Mouse (Mus musculus) lung, embryonic 15.5 days (tissue): ENCODE data around the gene Pitpnc1. TPM values are rescaled to one million over a fixed set of nuclear protein-coding genes. Genes with fewer than 3 reads are reported as not detected.
A peak's percentile ranks its signal among the peaks of the same experiment; 100 is the strongest.

Source experiments
- ATAC-seq: fragments of 200-750 bp; cut with Nextera tagmentation; 2 replicates; pipeline ENCODE4 v1.8.0; 2017; ENCODE audit warnings: moderate number of reproducible peaks, borderline replicate concordance; ENCODE audit not compliant: low FRiP score, low TSS enrichment; ENCODE audit errors: extremely low read depth
- H3K27ac ChIP-seq: fragments of 300-500 bp; sonication (generic); 2 replicates; pipeline ENCODE4 v1.5.1; 2015; ENCODE audit warnings: moderate library complexity, mild to moderate bottlenecking, inconsistent platforms
- H3K27me3 ChIP-seq: fragments of 300-500 bp; sonication (generic); 2 replicates; pipeline ENCODE4 v1.6.1; 2015; ENCODE audit warnings: inconsistent platforms
- H3K36me3 ChIP-seq: fragments of 300-500 bp; sonication (generic); 2 replicates; pipeline ENCODE4 v1.6.1; 2015; ENCODE audit warnings: inconsistent platforms
- H3K4me1 ChIP-seq: fragments of 300-500 bp; sonication (generic); 2 replicates; pipeline ENCODE4 v1.6.1; 2015; ENCODE audit warnings: inconsistent platforms
- H3K4me2 ChIP-seq: fragments of 300-500 bp; sonication (generic); 2 replicates; pipeline ENCODE4 v1.6.1; 2015; ENCODE audit warnings: inconsistent platforms, mild to moderate bottlenecking, moderate library complexity
- H3K4me3 ChIP-seq: fragments of 300-500 bp; sonication (generic); 2 replicates; pipeline ENCODE4 v1.5.1; 2015; ENCODE audit warnings: mild to moderate bottlenecking, inconsistent platforms
- H3K9ac ChIP-seq: fragments of 300-500 bp; sonication (generic); 2 replicates; pipeline ENCODE4 v1.6.1; 2015; ENCODE audit warnings: inconsistent platforms
- H3K9me3 ChIP-seq: fragments of 300-500 bp; sonication (generic); 2 replicates; pipeline ENCODE4 v1.6.1; 2016; ENCODE audit warnings: inconsistent platforms
- WGBS: fragments of 180-500 bp; shearing (Covaris S2); methylation state at CpG from one replicate; pipeline ENCODE4 v1.1.7; 2015; 5-methylcytosine and 5-hydroxymethylcytosine counted together
- polyA plus RNA-seq: library from polyadenylated mRNA; unstranded; fragments of >200 nt; fragmentation: Nextera tagmentation; extraction: Ambion mirVana; gene quantifications from 2 replicates; pipeline ENCODE4 v1.2.1, GENCODE M21; 2015

The Pitpnc1 gene
- polyA plus RNA-seq, 1 experiment from 2014 or later = 16.7 TPM

DNA sequence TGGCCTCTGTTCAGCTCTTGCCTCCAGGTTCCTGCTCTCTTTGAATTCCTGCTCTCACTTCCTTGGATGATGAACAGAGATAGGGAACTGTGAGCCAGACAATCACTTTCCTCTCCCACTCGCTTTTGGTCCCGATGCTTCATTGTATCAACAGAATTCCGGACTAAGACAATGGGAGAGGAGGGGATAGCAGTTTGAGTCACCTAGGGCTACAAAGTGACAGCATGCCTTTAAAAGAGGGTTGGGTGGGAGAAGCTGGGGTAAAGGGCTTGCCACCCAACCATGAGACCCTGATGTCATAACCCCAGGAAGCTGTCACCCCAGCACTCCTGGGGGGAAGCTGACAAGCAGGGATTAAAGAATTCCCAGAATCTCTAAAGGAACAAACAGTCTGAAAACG lies 127.5 kb downstream of the Pitpnc1 start:
- Histone ChIP-seq H3K4me2 (no peak overlapping the region), H3K9ac (no peak overlapping the region), H3K36me3 (no peaks in the 10 kb centered on the region), H3K27me3 (no peaks in the 10 kb centered on the region), H3K4me3 (no peak overlapping the region), H3K27ac (no peak overlapping the region), H3K4me1 (peaks cover 25% of the 10 kb centered on the region), H3K9me3 (no peaks in the 10 kb centered on the region)
- no peak for ATAC-seq
- WGBS = 64% methylated on average over 4 of the region's 4 CpGs

DNA sequence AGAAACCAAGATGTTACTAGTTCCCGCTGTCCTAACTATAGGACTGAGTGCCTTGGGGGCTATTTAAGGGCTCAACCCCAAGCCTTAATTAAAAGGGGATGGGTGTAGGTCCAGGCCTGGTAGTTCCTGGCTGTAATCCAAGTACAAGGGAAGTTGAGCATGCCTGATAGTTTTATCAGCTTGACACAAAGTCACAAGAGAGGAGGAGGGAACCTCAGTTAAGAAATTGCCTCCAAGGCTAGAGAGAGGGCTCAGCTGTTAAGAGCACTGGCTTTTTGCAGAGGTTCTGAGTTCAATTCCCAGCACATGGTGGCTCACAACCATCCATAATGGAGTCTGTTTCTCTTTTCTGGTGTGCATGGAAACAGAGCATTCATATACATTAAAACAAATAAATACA lies 128.1 kb downstream of the Pitpnc1 start:
- Histone ChIP-seq H3K9me3 (no peaks in the 10 kb centered on the region), H3K4me3 (no peak overlapping the region), H3K4me2 (no peak overlapping the region), H3K9ac (no peak overlapping the region), H3K36me3 (no peaks in the 10 kb centered on the region), H3K27ac (no peak overlapping the region), H3K27me3 (no peaks in the 10 kb centered on the region), H3K4me1 (peaks cover 31% of the 10 kb centered on the region)
- no peak for ATAC-seq
- WGBS = 90% methylated on average over 1 of the region's 1 CpGs

DNA sequence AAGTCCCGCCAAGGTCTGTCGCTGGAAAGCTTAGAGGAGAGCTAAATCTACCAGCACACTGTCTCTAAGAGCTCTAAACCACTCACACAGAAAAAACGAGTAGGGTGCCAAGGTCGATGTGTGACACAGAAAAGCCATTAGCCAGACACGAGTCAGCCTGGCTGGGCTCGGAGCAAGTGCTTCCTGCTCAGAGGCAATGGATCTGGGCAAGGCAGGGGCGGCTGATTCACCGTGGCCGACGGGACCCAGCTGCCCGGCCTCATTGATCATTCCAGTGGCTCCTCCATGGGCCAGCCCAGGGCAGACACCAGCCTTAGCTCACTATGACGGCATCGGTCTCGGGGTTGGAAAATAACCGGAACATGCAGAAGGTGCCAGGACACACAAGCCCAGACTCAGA lies 129.2 kb downstream of the Pitpnc1 start:
- 13% methylated on average over 15 of the region's 15 CpGs for WGBS
- H3K4me1 ChIP-seq = peaks cover 37% of the 10 kb centered on the region
- H3K4me3 ChIP-seq = no peak overlapping the region
- H3K4me2 ChIP-seq = no peak overlapping the region
- no peaks in the 10 kb centered on the region for H3K27me3 ChIP-seq
- H3K27ac ChIP-seq = peak overlapping the region; percentile 9; the same call in 1 of the 2 replicates
- peak; percentile 43; the same call in 1 of the 2 replicates for ATAC-seq
- no peaks in the 10 kb centered on the region for H3K9me3 ChIP-seq
- no peak overlapping the region for H3K9ac ChIP-seq
- H3K36me3 ChIP-seq = no peaks in the 10 kb centered on the region

DNA sequence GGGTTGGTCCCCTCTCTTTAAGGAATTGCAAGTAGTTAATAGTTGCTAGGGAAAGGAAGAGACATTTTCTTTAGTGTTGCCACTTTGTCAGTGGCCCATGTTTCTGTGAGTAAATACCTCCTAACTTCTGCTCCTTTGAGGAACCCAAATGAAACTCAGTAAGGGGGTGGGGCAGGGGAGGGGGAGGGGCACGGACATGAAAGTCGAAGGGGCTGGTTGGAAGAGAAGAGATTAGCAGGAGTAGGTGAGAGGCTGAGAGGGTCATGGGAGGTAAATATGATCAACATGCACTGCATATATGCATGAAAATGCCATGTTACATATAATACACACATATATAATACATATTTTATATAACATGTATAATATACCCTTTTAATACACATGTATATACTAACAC lies 129.7 kb downstream of the Pitpnc1 start:
- Histone ChIP-seq H3K9me3 (no peaks in the 10 kb centered on the region), H3K4me2 (no peak overlapping the region), H3K27me3 (no peaks in the 10 kb centered on the region), H3K4me1 (peaks cover 40% of the 10 kb centered on the region), H3K9ac (no peak overlapping the region), H3K27ac (no peak overlapping the region), H3K4me3 (no peak overlapping the region), H3K36me3 (no peaks in the 10 kb centered on the region)
- 12% methylated on average over 2 of the region's 2 CpGs for WGBS
- no peak for ATAC-seq

DNA sequence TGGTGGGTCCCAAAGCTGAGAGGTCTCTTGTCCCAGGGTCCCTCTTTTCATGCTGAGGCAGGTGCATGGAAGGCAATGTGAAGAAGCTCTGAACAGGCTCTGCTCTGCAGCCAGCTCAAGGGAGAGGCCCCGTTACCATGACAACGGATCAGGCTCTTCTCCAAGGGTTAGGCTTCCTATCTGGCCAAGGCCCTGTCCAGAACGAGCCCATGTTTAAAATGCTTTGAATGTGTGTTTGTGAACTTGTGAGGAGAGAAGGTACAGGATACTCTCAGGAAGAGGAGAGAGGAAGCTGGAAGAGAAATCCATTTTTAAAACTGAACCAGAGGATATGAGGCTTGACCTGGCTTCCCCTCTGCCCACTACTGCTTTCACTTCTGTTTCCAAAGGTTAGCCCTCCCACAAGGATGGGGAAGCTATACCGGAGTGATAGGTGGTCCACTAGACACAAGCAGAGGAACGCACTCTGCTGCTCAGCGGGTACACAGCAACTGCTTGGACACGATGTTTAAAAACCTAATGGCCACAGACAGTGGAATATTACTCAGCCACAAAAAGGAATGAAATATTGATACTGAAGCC lies 131.2 kb downstream of the Pitpnc1 start:
- no peaks in the 10 kb centered on the region for H3K36me3 ChIP-seq
- H3K9ac ChIP-seq = no peak overlapping the region
- H3K9me3 ChIP-seq = no peaks in the 10 kb centered on the region
- H3K4me3 ChIP-seq = no peak overlapping the region
- no peak overlapping the region for H3K27ac ChIP-seq
- no peaks in the 10 kb centered on the region for H3K27me3 ChIP-seq
- no peak for ATAC-seq
- 69% methylated on average over 7 of the region's 7 CpGs for WGBS
- no peak overlapping the region for H3K4me2 ChIP-seq
- H3K4me1 ChIP-seq = peaks cover 44% of the 10 kb centered on the region

DNA sequence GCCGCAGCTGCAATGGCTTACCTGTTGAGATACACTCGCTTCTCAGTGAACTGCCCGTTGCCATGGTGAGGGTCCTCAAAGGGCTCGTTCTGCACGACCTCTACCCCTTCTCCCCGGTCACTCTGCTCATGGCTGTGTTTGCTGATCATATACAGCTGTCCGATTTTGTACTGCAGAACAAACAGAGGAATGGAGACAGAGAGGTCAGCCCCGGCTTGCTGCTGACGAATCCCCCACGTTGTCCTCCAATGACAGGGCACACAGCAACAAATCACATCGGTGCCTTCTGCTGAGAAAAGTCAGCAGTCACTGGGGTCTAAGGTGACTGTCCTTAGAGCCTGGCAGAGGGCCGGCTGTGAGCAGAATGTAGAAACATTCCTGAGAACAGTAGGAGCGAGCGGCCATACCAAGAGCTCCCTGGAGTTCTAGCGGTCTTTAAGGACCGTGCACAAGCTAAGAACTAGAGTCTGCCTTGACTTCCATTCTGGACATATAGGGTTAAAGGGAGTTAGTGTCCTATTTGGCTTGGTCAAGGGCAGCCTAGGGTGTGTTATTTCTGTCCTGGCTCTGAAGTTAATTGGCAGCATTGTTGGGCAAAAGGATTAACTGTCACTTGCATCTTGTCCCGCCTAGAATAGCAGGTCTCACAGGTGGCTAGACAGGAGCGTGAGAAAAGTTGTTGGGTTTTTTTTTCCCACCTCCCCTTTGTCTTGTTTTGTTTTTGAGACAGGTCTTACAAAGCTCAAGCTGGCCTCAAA lies 132.9 kb downstream of the Pitpnc1 start:
- no peaks in the 10 kb centered on the region for H3K9me3 ChIP-seq
- 20% methylated on average over 18 of the region's 18 CpGs for WGBS
- H3K36me3 ChIP-seq = no peaks in the 10 kb centered on the region
- H3K4me2 ChIP-seq = peak overlapping the region; percentile 32
- H3K27me3 ChIP-seq = no peaks in the 10 kb centered on the region
- no peak overlapping the region for H3K9ac ChIP-seq
- H3K27ac ChIP-seq = peak overlapping the region; percentile 32; the same call in 1 of the 2 replicates
- H3K4me1 ChIP-seq = peaks cover 44% of the 10 kb centered on the region
- H3K4me3 ChIP-seq = no peak overlapping the region
- peak; percentile 48; the same call in 1 of the 2 replicates for ATAC-seq

DNA sequence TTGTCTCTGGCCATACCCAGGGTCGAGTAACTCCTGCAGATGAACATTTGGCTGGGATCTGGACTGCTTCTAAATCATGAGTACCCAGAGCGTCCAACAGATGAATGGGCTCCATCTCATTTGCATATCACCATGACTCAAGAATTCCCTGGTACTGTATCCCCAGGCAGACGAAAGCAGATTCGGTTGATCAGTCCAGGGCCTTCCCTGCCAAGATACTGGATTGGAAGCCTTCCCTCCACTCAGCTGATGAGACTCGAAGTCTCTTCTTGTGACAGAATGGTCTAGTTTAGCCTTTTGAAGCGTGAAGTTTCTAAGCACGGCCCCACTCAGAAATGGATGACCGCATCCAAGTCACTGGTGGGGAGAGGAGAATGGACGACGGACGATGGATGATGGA lies 134.7 kb downstream of the Pitpnc1 start:
- ATAC-seq = no peak
- H3K9ac ChIP-seq = no peak overlapping the region
- 75% methylated on average over 11 of the region's 11 CpGs for WGBS
- 0 out of 2 replicates have a peak overlapping the region, but pooled peaks have one; percentile 10 for H3K4me2 ChIP-seq
- no peaks in the 10 kb centered on the region for H3K27me3 ChIP-seq
- H3K4me3 ChIP-seq = no peak overlapping the region
- no peaks in the 10 kb centered on the region for H3K36me3 ChIP-seq
- peaks cover 34% of the 10 kb centered on the region for H3K4me1 ChIP-seq
- peak overlapping the region; percentile 61 for H3K27ac ChIP-seq
- no peaks in the 10 kb centered on the region for H3K9me3 ChIP-seq

DNA sequence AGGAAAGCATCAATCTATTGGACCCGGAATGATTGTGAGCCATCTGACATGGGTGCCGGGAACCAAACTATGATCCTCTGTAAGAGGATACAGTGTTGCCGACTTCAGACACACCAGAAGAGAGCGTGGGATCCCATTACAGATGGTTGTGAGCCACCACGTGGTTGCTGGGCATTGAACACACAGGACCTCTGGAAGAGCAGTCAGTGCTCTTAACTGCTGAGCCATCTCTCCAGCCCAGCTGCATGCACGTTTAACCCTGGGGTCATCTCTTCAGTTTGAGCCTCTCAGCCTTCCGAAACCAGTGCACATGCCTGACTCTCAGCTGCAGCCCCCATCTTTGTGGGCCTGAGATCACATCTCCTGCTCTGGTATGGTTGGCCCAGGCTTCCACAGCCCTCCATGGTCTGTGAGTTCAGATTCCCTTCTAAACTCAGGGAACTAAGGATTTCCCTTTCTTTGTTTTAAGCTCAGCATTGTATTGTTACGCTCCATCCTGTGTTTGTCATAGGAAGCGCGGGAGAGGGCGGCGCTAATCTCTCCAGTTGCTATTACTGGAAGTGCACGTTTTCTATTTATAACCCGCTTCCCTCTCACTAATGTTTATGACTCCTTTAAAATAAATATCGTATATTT lies 135.5 kb downstream of the Pitpnc1 start:
- Histone ChIP-seq H3K4me1 (peaks cover 31% of the 10 kb centered on the region), H3K27me3 (no peaks in the 10 kb centered on the region), H3K36me3 (no peaks in the 10 kb centered on the region), H3K9ac (no peak overlapping the region), H3K9me3 (no peaks in the 10 kb centered on the region), H3K4me3 (no peak overlapping the region), H3K4me2 (no peak overlapping the region), H3K27ac (peak overlapping the region; percentile 65)
- WGBS = 52% methylated on average over 15 of the region's 15 CpGs
- 0 out of 2 replicates have a peak, but pooled peaks have one; percentile 38 for ATAC-seq

DNA sequence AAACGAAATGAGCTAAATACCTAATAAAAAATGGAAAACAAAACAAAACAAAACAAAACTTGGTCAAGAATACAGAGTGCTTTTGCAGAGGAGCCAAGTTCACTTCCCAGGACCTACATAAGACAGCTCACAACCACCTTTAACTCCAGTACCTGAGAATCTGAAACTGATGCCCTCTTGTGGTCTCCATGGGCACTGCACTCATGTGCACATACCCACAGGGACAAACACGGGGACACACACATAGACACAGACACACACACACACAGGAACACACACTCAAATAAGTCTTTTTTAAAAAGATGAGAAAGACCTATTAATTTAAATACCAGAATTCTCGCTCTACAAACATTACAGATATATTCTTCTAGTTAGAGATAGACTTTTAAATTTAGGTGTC lies 137.6 kb downstream of the Pitpnc1 start:
- H3K36me3 ChIP-seq = no peaks in the 10 kb centered on the region
- WGBS = 94% methylated on average over 3 of the region's 3 CpGs
- H3K9me3 ChIP-seq = no peaks in the 10 kb centered on the region
- no peak overlapping the region for H3K27ac ChIP-seq
- H3K9ac ChIP-seq = no peak overlapping the region
- H3K4me1 ChIP-seq = peaks cover 18% of the 10 kb centered on the region
- no peak overlapping the region for H3K4me3 ChIP-seq
- no peak overlapping the region for H3K4me2 ChIP-seq
- no peak for ATAC-seq
- no peaks in the 10 kb centered on the region for H3K27me3 ChIP-seq

DNA sequence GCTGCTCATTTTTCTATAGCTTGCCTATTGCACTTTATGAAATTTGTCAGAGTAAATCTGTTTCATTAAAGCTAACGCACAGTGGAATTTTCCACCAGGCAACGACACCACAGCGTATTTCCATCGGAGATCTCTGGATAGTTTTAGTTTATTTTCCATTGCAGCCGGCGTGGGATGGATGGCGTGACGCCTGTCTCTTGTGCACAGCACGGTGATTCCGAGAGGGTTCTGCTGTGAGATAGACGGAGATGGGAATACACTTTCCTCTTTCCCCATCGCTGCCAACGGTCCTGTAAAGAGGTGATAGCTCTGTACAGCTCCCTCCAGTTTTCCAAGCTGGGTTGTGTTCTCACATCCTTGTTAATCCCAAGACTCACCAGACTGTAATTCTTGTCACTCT lies 138.2 kb downstream of the Pitpnc1 start:
- H3K4me2 ChIP-seq = no peak overlapping the region
- H3K9ac ChIP-seq = no peak overlapping the region
- peaks cover 13% of the 10 kb centered on the region for H3K4me1 ChIP-seq
- H3K36me3 ChIP-seq = no peaks in the 10 kb centered on the region
- H3K27me3 ChIP-seq = no peaks in the 10 kb centered on the region
- WGBS = 76% methylated on average over 13 of the region's 13 CpGs
- H3K27ac ChIP-seq = no peak overlapping the region
- no peak for ATAC-seq
- H3K4me3 ChIP-seq = no peak overlapping the region
- H3K9me3 ChIP-seq = no peaks in the 10 kb centered on the region

DNA sequence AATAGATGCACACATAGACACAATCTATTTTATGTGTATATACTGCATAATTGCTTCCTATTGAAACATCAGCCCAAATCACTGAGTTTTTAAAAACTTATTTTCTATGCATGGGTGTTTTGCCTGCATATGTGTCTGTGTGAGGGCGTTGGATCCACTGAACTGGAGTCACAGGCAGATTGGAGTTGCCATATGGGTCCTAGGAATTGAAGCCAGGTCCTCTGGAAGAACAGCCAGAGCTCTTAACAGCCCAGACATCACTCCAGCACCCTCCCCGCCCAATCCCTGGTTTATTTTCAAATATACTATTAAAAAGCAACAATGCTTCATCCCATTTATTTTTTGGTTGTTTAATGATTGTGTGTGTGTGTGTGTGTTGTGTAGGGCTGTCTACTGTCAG lies 139.1 kb downstream of the Pitpnc1 start:
- Histone ChIP-seq H3K9ac (no peak overlapping the region), H3K4me1 (peaks cover 8% of the 10 kb centered on the region), H3K36me3 (no peaks in the 10 kb centered on the region), H3K27ac (no peak overlapping the region), H3K4me3 (no peak overlapping the region), H3K27me3 (no peaks in the 10 kb centered on the region), H3K4me2 (no peak overlapping the region), H3K9me3 (no peaks in the 10 kb centered on the region)
- no peak for ATAC-seq
- 85% methylated on average over 2 of the region's 2 CpGs for WGBS

DNA sequence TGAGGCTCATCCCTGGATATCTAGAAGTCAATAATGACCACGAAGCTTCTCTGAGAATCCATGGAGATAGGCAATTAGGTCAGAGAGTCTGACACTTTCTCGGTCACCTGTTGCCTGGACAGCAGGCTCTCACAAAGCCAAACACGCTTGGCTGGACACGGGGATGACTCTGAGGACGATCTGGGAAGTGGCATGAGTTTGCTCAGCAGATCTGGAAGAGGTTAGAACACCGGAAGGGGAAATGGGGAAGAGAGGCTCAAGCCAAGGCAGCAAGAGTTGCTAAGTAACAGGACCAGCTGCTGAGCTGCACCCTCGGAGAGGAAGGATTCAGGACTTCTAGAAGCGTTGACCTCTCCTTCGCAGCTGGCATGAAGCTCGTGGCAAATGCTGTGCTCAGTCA lies 143.2 kb downstream of the Pitpnc1 start:
- Histone ChIP-seq H3K27ac (no peak overlapping the region), H3K27me3 (no peaks in the 10 kb centered on the region), H3K9me3 (no peaks in the 10 kb centered on the region), H3K4me3 (no peak overlapping the region), H3K9ac (no peak overlapping the region), H3K4me1 (peaks cover 4% of the 10 kb centered on the region; the same call in 1 of the 2 replicates), H3K36me3 (no peaks in the 10 kb centered on the region), H3K4me2 (no peak overlapping the region)
- WGBS = 73% methylated on average over 10 of the region's 10 CpGs
- ATAC-seq = no peak
